Mouse (Mus musculus): Measurements from ENCODE around the gene Gm20532. TPM values are rescaled to one million over a fixed set of nuclear protein-coding genes. Genes with fewer than 3 reads are reported as not detected.
A peak's percentile ranks its signal among the peaks of the same experiment; 100 is the strongest.

Gene Gm20532
- polyA plus RNA-seq, 1 experiment from 2014 or later = not detected

- Histone ChIP-seq H3K27ac (ENCODE audit: low read length) (no peak overlapping the region), H3K4me1 (ENCODE audit: insufficient read depth, low read length) (peaks cover 36% of the 10 kb centered on the region), H3K4me2 (replicated peaks; ENCODE audit: low read depth, low read length) (no peak overlapping the region), H3K9ac (replicated peaks; ENCODE audit: low read length) (no peak overlapping the region), H3K36me3 (ENCODE audit: insufficient read depth, low read length) (peaks cover 10% of the 10 kb centered on the region), H3K4me3 (ENCODE audit: low read length) (no peak overlapping the region), H3K9me3 (ENCODE audit: low read length) (no peaks in the 10 kb centered on the region), H3K27me3 (ENCODE audit: insufficient read depth, low read length) (no peaks in the 10 kb centered on the region)
- 75% methylated on average over 3 of the region's 3 CpGs for WGBS
- ATAC-seq (ENCODE audit: low FRiP score, low TSS enrichment) = no peak
Observed at GRCm38 (mm10) chr2:26598462-26598861, 12.0 kb downstream of the Gm20532 start.

DNA sequence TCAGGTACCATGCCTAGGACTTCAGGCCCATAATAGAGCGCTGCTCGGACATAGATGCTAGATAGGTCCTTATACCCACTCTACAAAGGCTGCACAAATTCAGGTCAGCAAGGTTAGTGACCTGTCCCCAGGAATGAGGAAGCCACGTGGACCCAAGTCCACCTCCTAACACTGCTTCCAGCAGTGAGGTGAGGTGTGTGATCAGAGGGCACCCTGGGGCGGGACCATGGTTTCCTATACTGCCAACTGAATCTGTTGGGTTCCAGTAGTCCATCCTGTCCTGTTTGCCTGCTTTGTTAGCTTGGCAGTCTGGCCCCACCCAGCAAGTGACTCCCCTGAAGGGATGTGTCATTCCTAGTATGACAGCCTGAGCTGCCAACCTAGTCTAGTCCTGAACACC is 13.5 kb downstream of the Gm20532 start:
- Histone ChIP-seq H3K9me3 (ENCODE audit: low read length) (no peaks in the 10 kb centered on the region), H3K4me1 (ENCODE audit: insufficient read depth, low read length) (peaks cover 38% of the 10 kb centered on the region), H3K4me3 (ENCODE audit: low read length) (no peak overlapping the region), H3K4me2 (replicated peaks; ENCODE audit: low read depth, low read length) (no peak overlapping the region), H3K9ac (replicated peaks; ENCODE audit: low read length) (no peak overlapping the region), H3K27ac (ENCODE audit: low read length) (no peak overlapping the region), H3K27me3 (ENCODE audit: insufficient read depth, low read length) (no peaks in the 10 kb centered on the region), H3K36me3 (ENCODE audit: insufficient read depth, low read length) (peaks cover 5% of the 10 kb centered on the region; the same call in 1 of the 2 replicates)
- 90% methylated on average over 4 of the region's 4 CpGs for WGBS
- ATAC-seq (ENCODE audit: low FRiP score, low TSS enrichment) = no peak

DNA sequence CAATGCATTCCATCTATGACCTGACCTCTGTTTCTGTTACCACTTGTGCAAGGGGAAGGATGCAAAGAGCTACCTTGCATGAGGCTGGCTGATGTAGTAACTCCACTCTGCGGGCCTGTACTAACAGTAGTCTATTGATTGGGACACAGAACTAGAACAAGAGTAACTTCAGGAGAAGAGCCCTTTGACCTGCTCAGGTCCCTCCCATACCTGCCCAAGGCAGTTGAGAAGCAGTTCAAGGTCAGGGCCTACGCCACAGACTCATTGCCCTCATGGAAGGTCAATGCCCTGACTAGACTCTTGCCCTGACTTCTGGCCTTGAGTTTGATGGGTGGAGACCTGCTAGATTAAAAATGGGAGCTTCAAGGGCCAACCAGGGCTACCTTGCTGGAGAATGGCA is 14.2 kb downstream of the Gm20532 start:
- Histone ChIP-seq H3K4me3 (ENCODE audit: low read length) (no peak overlapping the region), H3K4me2 (replicated peaks; ENCODE audit: low read depth, low read length) (no peak overlapping the region), H3K27ac (ENCODE audit: low read length) (no peak overlapping the region), H3K36me3 (ENCODE audit: insufficient read depth, low read length) (peaks cover 5% of the 10 kb centered on the region; the same call in 1 of the 2 replicates), H3K4me1 (ENCODE audit: insufficient read depth, low read length) (peaks cover 32% of the 10 kb centered on the region), H3K27me3 (ENCODE audit: insufficient read depth, low read length) (no peaks in the 10 kb centered on the region), H3K9ac (replicated peaks; ENCODE audit: low read length) (no peak overlapping the region), H3K9me3 (ENCODE audit: low read length) (no peaks in the 10 kb centered on the region)
- ATAC-seq (ENCODE audit: low FRiP score, low TSS enrichment) = no peak
- WGBS = 89% methylated on average over 2 of the region's 2 CpGs

DNA sequence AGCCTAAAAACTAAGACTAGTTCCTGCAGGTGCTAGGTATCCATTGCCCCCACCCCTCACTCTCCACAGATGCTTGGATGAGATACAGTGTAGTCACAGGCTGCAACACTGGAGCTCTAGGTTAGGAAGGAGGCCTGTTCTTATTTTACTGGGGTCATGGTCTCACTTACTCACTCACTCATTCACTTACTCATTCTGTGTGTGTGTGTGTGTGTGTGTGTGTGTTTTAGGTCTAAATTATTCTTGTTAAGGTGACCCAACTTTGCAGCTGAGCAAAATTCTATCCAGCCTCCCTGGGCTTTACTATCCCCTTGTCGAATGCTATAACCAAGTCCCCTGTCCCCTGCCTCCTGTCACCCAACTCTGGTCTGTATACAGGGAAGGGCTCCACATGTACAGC is 15.2 kb downstream of the Gm20532 start:
- Histone ChIP-seq H3K4me3 (ENCODE audit: low read length) (no peak overlapping the region), H3K9ac (replicated peaks; ENCODE audit: low read length) (no peak overlapping the region), H3K27ac (ENCODE audit: low read length) (no peak overlapping the region), H3K9me3 (ENCODE audit: low read length) (no peaks in the 10 kb centered on the region), H3K36me3 (ENCODE audit: insufficient read depth, low read length) (no peaks in the 10 kb centered on the region), H3K27me3 (ENCODE audit: insufficient read depth, low read length) (no peaks in the 10 kb centered on the region), H3K4me1 (ENCODE audit: insufficient read depth, low read length) (peaks cover 25% of the 10 kb centered on the region), H3K4me2 (replicated peaks; ENCODE audit: low read depth, low read length) (no peak overlapping the region)
- 85% methylated on average over 1 of the region's 1 CpGs for WGBS
- no peak for ATAC-seq (ENCODE audit: low FRiP score, low TSS enrichment)

DNA sequence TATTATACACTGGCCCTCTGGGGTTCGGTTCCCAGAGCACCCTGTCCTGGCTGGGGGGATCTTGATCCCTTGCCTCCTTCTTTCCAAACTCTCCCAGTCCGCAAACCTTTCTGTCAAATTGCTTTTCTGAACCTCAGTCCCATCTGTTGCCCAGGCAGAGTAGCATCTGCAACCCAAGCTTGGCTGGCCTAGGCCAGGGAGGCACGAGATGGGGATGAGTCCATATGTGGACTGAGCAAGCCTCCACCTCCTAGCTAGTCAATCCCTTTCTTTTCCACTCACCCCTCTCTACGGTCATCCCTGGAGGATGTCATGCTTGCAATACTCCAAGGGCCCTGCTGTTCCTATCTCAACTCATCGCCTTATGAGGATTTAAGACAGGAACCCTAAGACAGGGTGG is 16.2 kb downstream of the Gm20532 start:
- no peak for ATAC-seq (ENCODE audit: low FRiP score, low TSS enrichment)
- Histone ChIP-seq H3K27ac (ENCODE audit: low read length) (no peak overlapping the region), H3K27me3 (ENCODE audit: insufficient read depth, low read length) (no peaks in the 10 kb centered on the region), H3K4me1 (ENCODE audit: insufficient read depth, low read length) (peaks cover 25% of the 10 kb centered on the region), H3K9me3 (ENCODE audit: low read length) (no peaks in the 10 kb centered on the region), H3K9ac (replicated peaks; ENCODE audit: low read length) (peak overlapping the region; percentile 83), H3K36me3 (ENCODE audit: insufficient read depth, low read length) (no peaks in the 10 kb centered on the region), H3K4me2 (replicated peaks; ENCODE audit: low read depth, low read length) (peak overlapping the region; percentile 88), H3K4me3 (ENCODE audit: low read length) (peak overlapping the region; percentile 71)
- 80% methylated on average over 5 of the region's 5 CpGs for WGBS

- H3K4me1 ChIP-seq (ENCODE audit: insufficient read depth, low read length) = peaks cover 25% of the 10 kb centered on the region
- no peaks in the 10 kb centered on the region for H3K9me3 ChIP-seq (ENCODE audit: low read length)
- WGBS = 2% methylated on average over 6 of the region's 6 CpGs
- H3K4me2 ChIP-seq (replicated peaks; ENCODE audit: low read depth, low read length) = peak overlapping the region; percentile 88
- ATAC-seq (ENCODE audit: low FRiP score, low TSS enrichment) = no peak
- H3K9ac ChIP-seq (replicated peaks; ENCODE audit: low read length) = peak overlapping the region; percentile 83
- H3K36me3 ChIP-seq (ENCODE audit: insufficient read depth, low read length) = no peaks in the 10 kb centered on the region
- no peaks in the 10 kb centered on the region for H3K27me3 ChIP-seq (ENCODE audit: insufficient read depth, low read length)
- peak overlapping the region; percentile 86 for H3K27ac ChIP-seq (ENCODE audit: low read length)
- H3K4me3 ChIP-seq (ENCODE audit: low read length) = peak overlapping the region; percentile 71
Observed at GRCm38 (mm10) chr2:26603159-26603558, 16.7 kb downstream of the Gm20532 start.

DNA sequence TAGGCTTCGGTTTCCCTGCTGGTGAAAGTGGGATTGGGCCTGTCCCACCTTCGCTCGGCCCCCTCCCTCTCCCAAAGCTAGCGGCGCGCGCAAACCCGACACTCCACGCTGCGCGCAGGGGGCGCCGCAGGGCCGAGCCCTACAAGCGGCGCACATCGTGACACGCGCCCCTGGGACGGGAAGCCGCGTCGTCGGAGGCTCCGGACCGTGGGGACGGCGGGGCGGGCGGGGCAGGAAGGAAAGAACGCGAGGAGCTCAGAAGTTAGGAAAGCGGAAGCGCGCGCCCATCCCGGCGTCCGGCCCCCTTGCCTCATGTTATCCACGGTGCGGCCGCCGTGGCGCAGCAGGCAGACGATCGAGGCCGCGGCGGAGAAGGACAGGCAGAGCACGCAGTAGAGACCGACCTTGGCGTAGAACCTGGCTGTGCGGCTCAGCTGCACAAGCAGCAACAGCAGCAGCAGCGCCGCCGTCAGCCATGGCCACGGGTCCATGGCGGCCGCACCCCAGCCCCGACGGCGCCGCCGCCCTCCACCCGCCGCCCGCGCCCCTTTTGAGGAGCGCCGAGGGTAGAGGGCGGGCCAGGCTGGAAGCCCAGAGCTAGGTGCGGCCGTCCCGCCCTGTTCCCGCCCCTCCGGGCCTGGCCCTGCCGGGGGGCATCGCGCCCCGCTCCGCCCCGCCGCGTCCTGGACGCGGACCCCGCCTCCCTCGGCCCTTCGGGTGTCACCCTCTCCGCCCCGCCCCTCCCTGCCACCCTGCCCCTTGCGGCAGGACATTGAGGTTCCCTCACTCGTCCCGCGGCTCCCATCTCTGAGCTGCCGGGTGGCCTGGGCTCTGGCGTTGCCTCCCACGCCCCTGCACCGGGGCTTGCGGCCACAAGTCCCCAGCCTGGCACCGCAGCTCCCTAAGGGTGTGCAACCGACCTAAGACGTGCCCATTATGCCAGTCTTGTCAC is 17.6 kb downstream of the Gm20532 start, which contains the start of gene Agpat2:
Gene Agpat2 (minus strand): TSS at position 698 of the 952 bp plus-strand sequence.
- WGBS = under 1% methylated on average over 97 of the region's 103 CpGs
- no peaks in the 10 kb centered on the region for H3K36me3 ChIP-seq (ENCODE audit: insufficient read depth, low read length)

GRCm38 (mm10) chr2:26605331-26605730 is 18.9 kb downstream of the Gm20532 start:
- Histone ChIP-seq H3K9ac (replicated peaks; ENCODE audit: low read length) (no peak overlapping the region), H3K27ac (ENCODE audit: low read length) (no peak overlapping the region), H3K4me1 (ENCODE audit: insufficient read depth, low read length) (peaks cover 20% of the 10 kb centered on the region), H3K4me2 (replicated peaks; ENCODE audit: low read depth, low read length) (no peak overlapping the region), H3K4me3 (ENCODE audit: low read length) (no peak overlapping the region), H3K27me3 (ENCODE audit: insufficient read depth, low read length) (no peaks in the 10 kb centered on the region), H3K9me3 (ENCODE audit: low read length) (no peaks in the 10 kb centered on the region), H3K36me3 (ENCODE audit: insufficient read depth, low read length) (no peaks in the 10 kb centered on the region)
- 88% methylated on average over 8 of the region's 8 CpGs for WGBS
- ATAC-seq (ENCODE audit: low FRiP score, low TSS enrichment) = no peak

More for the DNA sequence above, 17.6 kb downstream of the Gm20532 start, which contains the start of gene Agpat2:
- no peaks in the 10 kb centered on the region for H3K9me3 ChIP-seq (ENCODE audit: low read length)
- H3K4me3 ChIP-seq (ENCODE audit: low read length) = peak within 1 kb of the TSS; percentile 71
- no peaks in the 10 kb centered on the region for H3K27me3 ChIP-seq (ENCODE audit: insufficient read depth, low read length)
- ATAC-seq (ENCODE audit: low FRiP score, low TSS enrichment) = peak; percentile 90
- H3K4me2 ChIP-seq (replicated peaks; ENCODE audit: low read depth, low read length) = peak within 1 kb of the TSS; percentile 88
- peak within 1 kb of the TSS; percentile 86 for H3K27ac ChIP-seq (ENCODE audit: low read length)
- H3K4me1 ChIP-seq (ENCODE audit: insufficient read depth, low read length) = peaks cover 25% of the 10 kb centered on the region
- peak within 1 kb of the TSS; percentile 83 for H3K9ac ChIP-seq (replicated peaks; ENCODE audit: low read length)

DNA sequence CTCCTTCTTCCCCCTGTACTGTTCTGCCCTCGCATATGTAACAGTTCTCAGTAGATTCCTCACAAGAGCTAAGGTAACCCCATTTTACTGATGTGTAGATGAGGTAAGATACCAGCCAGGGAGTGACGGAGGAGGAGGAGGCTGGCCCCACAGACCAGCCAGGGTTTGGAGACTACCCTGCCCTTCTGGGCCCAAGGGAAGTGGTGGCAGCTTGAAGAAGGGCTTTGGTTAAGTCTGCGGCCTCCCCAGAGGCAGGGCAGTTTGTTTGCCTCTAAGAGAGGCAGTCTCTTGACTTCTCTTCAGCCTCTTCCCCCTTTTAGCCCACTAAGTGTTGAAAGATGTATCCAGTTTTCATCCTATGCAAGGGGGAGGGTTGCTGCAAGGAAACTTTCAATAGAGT is 20.1 kb downstream of the Gm20532 start:
- peaks cover 13% of the 10 kb centered on the region for H3K4me1 ChIP-seq (ENCODE audit: insufficient read depth, low read length)
- no peak overlapping the region for H3K4me2 ChIP-seq (replicated peaks; ENCODE audit: low read depth, low read length)
- no peak overlapping the region for H3K27ac ChIP-seq (ENCODE audit: low read length)
- H3K9ac ChIP-seq (replicated peaks; ENCODE audit: low read length) = no peak overlapping the region
- no peak overlapping the region for H3K4me3 ChIP-seq (ENCODE audit: low read length)
- no peaks in the 10 kb centered on the region for H3K9me3 ChIP-seq (ENCODE audit: low read length)
- WGBS = 74% methylated on average over 3 of the region's 3 CpGs
- H3K27me3 ChIP-seq (ENCODE audit: insufficient read depth, low read length) = no peaks in the 10 kb centered on the region
- no peaks in the 10 kb centered on the region for H3K36me3 ChIP-seq (ENCODE audit: insufficient read depth, low read length)
- no peak for ATAC-seq (ENCODE audit: low FRiP score, low TSS enrichment)
